Mouse (Mus musculus): ENCODE data around the gene Kmt2c. TPM values are rescaled to one million over a fixed set of nuclear protein-coding genes. Genes with fewer than 3 reads are reported as not detected.

Kmt2c gene
- polyA plus RNA-seq, 1 experiment from 2014 or later = 7.6 TPM

GRCm38 (mm10) chr5:25396727-25397126 lies 101.9 kb downstream of the Kmt2c start:
- Histone ChIP-seq H3K4me1 (replicated peaks; ENCODE audit: control insufficient read depth, insufficient read depth) (no peaks in the 10 kb centered on the region), H3K4me2 (replicated peaks; ENCODE audit: low read depth) (no peak overlapping the region), H3K4me3 (ENCODE audit: low read depth, low read length) (no peak overlapping the region), H3K36me3 (ENCODE audit: control insufficient read depth, insufficient read depth, low read length) (no peaks in the 10 kb centered on the region), H3K27ac (replicated peaks) (no peak overlapping the region), H3K9me3 (ENCODE audit: control insufficient read depth, low read length) (no peaks in the 10 kb centered on the region), H3K27me3 (ENCODE audit: control insufficient read depth, insufficient read depth, low read length) (no peaks in the 10 kb centered on the region), H3K9ac (ENCODE audit: low read length) (no peak overlapping the region)
- DNase-seq (ENCODE audit: low spot score) (no peak), ATAC-seq (ENCODE audit: low FRiP score, low TSS enrichment) (no peak)
- 85% methylated on average over 2 of the region's 2 CpGs for WGBS
- TF ChIP-seq EP300 (optimal IDR thresholded peaks at IDR 0.05) (no peak), CTCF (IDR thresholded peaks at IDR 0.05; ENCODE audit: low read depth) (no peak)

DNA sequence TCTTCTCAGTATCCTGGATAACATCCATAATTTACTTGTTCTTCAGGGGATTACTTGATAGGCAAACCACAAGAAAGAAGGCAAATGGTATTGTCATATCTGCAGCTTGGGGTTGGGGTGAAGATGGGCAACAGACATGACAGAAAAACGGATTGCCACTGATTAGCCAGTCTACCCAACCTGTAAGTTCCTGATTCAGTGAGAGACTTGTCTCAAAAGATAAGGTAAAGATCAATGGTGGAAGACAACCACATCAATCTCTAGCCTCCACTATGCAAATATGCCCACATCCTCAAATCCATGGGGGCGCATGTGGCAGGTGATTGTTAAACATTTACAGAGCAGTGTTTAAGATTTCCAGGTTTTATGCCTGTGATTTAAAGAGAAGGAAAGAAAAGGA lies 105.9 kb downstream of the Kmt2c start:
- no peak for DNase-seq (ENCODE audit: low spot score)
- no peak overlapping the region for H3K4me2 ChIP-seq (replicated peaks; ENCODE audit: low read depth)
- H3K4me3 ChIP-seq (ENCODE audit: low read depth, low read length) = no peak overlapping the region
- no peak for TF ChIP-seq EP300 (optimal IDR thresholded peaks at IDR 0.05)
- no peak for TF ChIP-seq CTCF (IDR thresholded peaks at IDR 0.05; ENCODE audit: low read depth)
- no peaks in the 10 kb centered on the region for H3K36me3 ChIP-seq (ENCODE audit: control insufficient read depth, insufficient read depth, low read length)
- 47% methylated on average over 2 of the region's 2 CpGs for WGBS
- no peak for ATAC-seq (ENCODE audit: low FRiP score, low TSS enrichment)
- H3K9me3 ChIP-seq (ENCODE audit: control insufficient read depth, low read length) = no peaks in the 10 kb centered on the region
- H3K9ac ChIP-seq (ENCODE audit: low read length) = no peak overlapping the region
- H3K27ac ChIP-seq (replicated peaks) = no peak overlapping the region
- H3K4me1 ChIP-seq (replicated peaks; ENCODE audit: control insufficient read depth, insufficient read depth) = no peaks in the 10 kb centered on the region
- no peaks in the 10 kb centered on the region for H3K27me3 ChIP-seq (ENCODE audit: control insufficient read depth, insufficient read depth, low read length)

DNA sequence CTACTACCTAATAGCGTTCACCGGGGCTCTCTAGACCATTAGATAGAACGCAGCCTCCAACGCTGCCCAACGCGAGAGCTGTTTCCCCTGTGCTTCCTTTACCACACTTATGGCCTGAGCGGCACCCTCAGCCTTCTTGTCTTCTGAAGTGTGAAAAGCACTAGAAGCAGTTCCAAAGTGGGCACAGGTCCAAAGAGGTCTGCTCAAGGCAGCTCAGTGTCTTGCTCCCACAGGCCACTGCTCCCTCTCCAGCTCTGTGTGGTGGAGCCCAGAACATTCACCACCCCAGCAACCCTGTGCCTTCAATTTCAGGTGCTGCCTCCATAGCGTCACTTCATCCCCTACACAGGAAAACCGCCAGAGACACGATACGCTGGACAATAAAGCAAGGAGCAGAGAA lies 115.0 kb downstream of the Kmt2c start:
- TF ChIP-seq CTCF (IDR thresholded peaks at IDR 0.05; ENCODE audit: low read depth) (no peak), EP300 (optimal IDR thresholded peaks at IDR 0.05) (no peak)

DNA sequence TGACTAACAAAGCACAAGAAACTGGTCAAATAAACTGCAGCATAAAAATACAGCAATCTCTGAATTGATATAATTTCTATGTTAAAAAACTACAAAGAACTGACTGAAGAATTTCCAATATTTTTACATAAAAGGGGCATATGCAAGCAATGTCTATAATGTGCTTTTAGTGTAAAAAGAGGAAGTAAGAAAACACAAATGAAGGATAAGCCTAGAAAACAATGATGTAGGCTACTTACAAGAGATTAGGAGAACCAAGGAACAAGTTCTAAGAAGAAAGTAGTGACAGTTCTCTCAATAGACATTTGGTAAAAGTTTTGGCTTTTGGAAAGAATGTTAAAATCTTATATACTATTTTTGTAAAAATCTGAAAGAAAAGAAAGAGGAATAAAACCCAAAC lies 119.4 kb downstream of the Kmt2c start:
- no peak for ATAC-seq (ENCODE audit: low FRiP score, low TSS enrichment)
- Histone ChIP-seq H3K9ac (ENCODE audit: low read length) (no peak overlapping the region), H3K36me3 (ENCODE audit: control insufficient read depth, insufficient read depth, low read length) (no peaks in the 10 kb centered on the region), H3K27ac (replicated peaks) (no peak overlapping the region), H3K27me3 (ENCODE audit: control insufficient read depth, insufficient read depth, low read length) (no peaks in the 10 kb centered on the region), H3K9me3 (ENCODE audit: control insufficient read depth, low read length) (no peaks in the 10 kb centered on the region), H3K4me1 (replicated peaks; ENCODE audit: control insufficient read depth, insufficient read depth) (no peaks in the 10 kb centered on the region), H3K4me2 (replicated peaks; ENCODE audit: low read depth) (no peak overlapping the region), H3K4me3 (ENCODE audit: low read depth, low read length) (no peak overlapping the region)
- no peak for TF ChIP-seq EP300 (optimal IDR thresholded peaks at IDR 0.05)
- DNase-seq (ENCODE audit: low spot score) = no peak

More for the DNA sequence above, 115.0 kb downstream of the Kmt2c start:
- Histone ChIP-seq H3K27me3 (ENCODE audit: control insufficient read depth, insufficient read depth, low read length) (no peaks in the 10 kb centered on the region), H3K9me3 (ENCODE audit: control insufficient read depth, low read length) (no peaks in the 10 kb centered on the region), H3K4me2 (replicated peaks; ENCODE audit: low read depth) (no peak overlapping the region), H3K4me1 (replicated peaks; ENCODE audit: control insufficient read depth, insufficient read depth) (no peaks in the 10 kb centered on the region), H3K36me3 (ENCODE audit: control insufficient read depth, insufficient read depth, low read length) (no peaks in the 10 kb centered on the region), H3K4me3 (ENCODE audit: low read depth, low read length) (no peak overlapping the region), H3K9ac (ENCODE audit: low read length) (no peak overlapping the region), H3K27ac (replicated peaks) (no peak overlapping the region)
- no peak for DNase-seq (ENCODE audit: low spot score)
- ATAC-seq (ENCODE audit: low FRiP score, low TSS enrichment) = no peak
- WGBS = 89% methylated on average over 11 of the region's 11 CpGs

DNA sequence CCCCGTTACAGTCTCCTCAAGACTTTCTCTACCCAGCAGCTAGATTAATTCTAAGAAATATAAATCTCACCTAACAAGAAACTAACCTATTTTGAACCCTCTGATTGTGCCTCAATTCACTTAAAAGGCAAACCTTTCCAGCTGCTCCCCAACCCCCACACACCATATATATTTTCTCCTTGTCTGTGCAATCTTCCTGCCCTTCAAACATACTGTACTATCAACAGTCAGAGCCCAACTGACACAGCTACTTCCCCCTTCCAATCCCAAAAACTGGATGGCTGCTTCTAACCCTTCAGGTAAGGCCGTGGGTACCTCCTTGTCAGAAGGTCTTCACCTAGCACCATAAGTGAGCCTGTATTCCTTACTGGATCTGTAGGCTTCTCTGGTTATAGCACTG lies 130.2 kb downstream of the Kmt2c start:
- 99% methylated on average over 2 of the region's 2 CpGs for WGBS
- no peak overlapping the region for H3K4me3 ChIP-seq (ENCODE audit: low read depth, low read length)
- H3K4me2 ChIP-seq (replicated peaks; ENCODE audit: low read depth) = no peak overlapping the region
- no peaks in the 10 kb centered on the region for H3K4me1 ChIP-seq (replicated peaks; ENCODE audit: control insufficient read depth, insufficient read depth)
- H3K36me3 ChIP-seq (ENCODE audit: control insufficient read depth, insufficient read depth, low read length) = peaks cover 6% of the 10 kb centered on the region
- H3K27me3 ChIP-seq (ENCODE audit: control insufficient read depth, insufficient read depth, low read length) = no peaks in the 10 kb centered on the region
- DNase-seq (ENCODE audit: low spot score) (no peak), ATAC-seq (ENCODE audit: low FRiP score, low TSS enrichment) (no peak)
- no peak overlapping the region for H3K27ac ChIP-seq (replicated peaks)
- H3K9me3 ChIP-seq (ENCODE audit: control insufficient read depth, low read length) = no peaks in the 10 kb centered on the region
- no peak overlapping the region for H3K9ac ChIP-seq (ENCODE audit: low read length)
- TF ChIP-seq CTCF (IDR thresholded peaks at IDR 0.05; ENCODE audit: low read depth) = no peak
- TF ChIP-seq EP300 (optimal IDR thresholded peaks at IDR 0.05) = no peak

- H3K27me3 ChIP-seq (ENCODE audit: control insufficient read depth, insufficient read depth, low read length) = no peaks in the 10 kb centered on the region
- no peak overlapping the region for H3K4me2 ChIP-seq (replicated peaks; ENCODE audit: low read depth)
- TF ChIP-seq EP300 (optimal IDR thresholded peaks at IDR 0.05) = no peak
- no peak for TF ChIP-seq CTCF (IDR thresholded peaks at IDR 0.05; ENCODE audit: low read depth)
- no peaks in the 10 kb centered on the region for H3K9me3 ChIP-seq (ENCODE audit: control insufficient read depth, low read length)
- no peak overlapping the region for H3K9ac ChIP-seq (ENCODE audit: low read length)
- H3K4me1 ChIP-seq (replicated peaks; ENCODE audit: control insufficient read depth, insufficient read depth) = no peaks in the 10 kb centered on the region
- H3K27ac ChIP-seq (replicated peaks) = no peak overlapping the region
- ATAC-seq (ENCODE audit: low FRiP score, low TSS enrichment) = no peak
- H3K36me3 ChIP-seq (ENCODE audit: control insufficient read depth, insufficient read depth, low read length) = no peaks in the 10 kb centered on the region
- 63% methylated on average over 1 of the region's 1 CpGs for WGBS
- no peak overlapping the region for H3K4me3 ChIP-seq (ENCODE audit: low read depth, low read length)
- no peak for DNase-seq (ENCODE audit: low spot score)
Observed at GRCm38 (mm10) chr5:25367126-25367525, 131.5 kb downstream of the Kmt2c start.

Measured in stomach, postnatal 0 days (tissue).